Mouse (Mus musculus) intestine, embryonic 14.5 days (tissue): ENCODE measurements at regions not wholly inside any gene's neighbourhood (a gene's known extent, or its start where the extent isn't known, plus 50 kb on each side); places are given as distances from the start of the nearest gene placed in this dataset.

ENCODE experiments used
- ATAC-seq: fragments of 200-750 bp; cut with Nextera tagmentation; replicated peaks from 2 replicates; pipeline ENCODE4 v1.8.0; 2017; ENCODE audit warnings: low read depth, moderate number of reproducible peaks, moderate TSS enrichment, moderate library complexity; ENCODE audit not compliant: low FRiP score, low TSS enrichment
- DNase-seq: peaks from one replicate; pipeline ENCODE4 v3.0.0-alpha.2; 2018; ENCODE audit warnings: low spot score
- H3K27ac ChIP-seq: fragments of 300-500 bp; sonication (generic); 2 replicates; pipeline ENCODE4 v1.5.1; 2014; ENCODE audit warnings: low read depth, mild to moderate bottlenecking, control low read depth
- H3K27me3 ChIP-seq: fragments of 300-500 bp; sonication (generic); replicated peaks from 2 replicates; pipeline ENCODE4 v1.6.1; 2014; ENCODE audit warnings: low read length, control low read depth; ENCODE audit not compliant: control insufficient read depth, insufficient read depth
- H3K36me3 ChIP-seq: fragments of 300-500 bp; sonication (generic); 2 replicates; pipeline ENCODE4 v1.6.1; 2014; ENCODE audit warnings: low read length, control low read depth; ENCODE audit not compliant: control insufficient read depth, insufficient read depth
- H3K4me1 ChIP-seq: fragments of 300-500 bp; sonication (generic); replicated peaks from 2 replicates; pipeline ENCODE4 v1.6.1; 2014; ENCODE audit warnings: low read length, control low read depth, mixed read lengths; ENCODE audit not compliant: control insufficient read depth, insufficient read depth
- H3K4me2 ChIP-seq: fragments of 300-500 bp; sonication (generic); 2 replicates; pipeline ENCODE4 v1.6.1; 2014; ENCODE audit warnings: low read length
- H3K4me3 ChIP-seq: fragments of 300-500 bp; sonication (generic); 2 replicates; pipeline ENCODE4 v1.5.1; 2014; ENCODE audit warnings: low read depth, low read length, control low read depth, mixed read lengths
- H3K9ac ChIP-seq: fragments of 300-500 bp; sonication (generic); 2 replicates; pipeline ENCODE4 v1.6.1; 2014; ENCODE audit warnings: mild to moderate bottlenecking, low read length
- H3K9me3 ChIP-seq: fragments of 300-500 bp; sonication (generic); 2 replicates; pipeline ENCODE4 v1.6.1; 2016; ENCODE audit warnings: low read length, control low read depth; ENCODE audit not compliant: control insufficient read depth
- WGBS: fragments of 180-500 bp; shearing (Covaris S2); extraction: QIAGEN DNeasy Blood & Tissue Kit; methylation state at CpG from one replicate; pipeline ENCODE4 v1.1.7; 2014; 5-methylcytosine and 5-hydroxymethylcytosine counted together

DNA sequence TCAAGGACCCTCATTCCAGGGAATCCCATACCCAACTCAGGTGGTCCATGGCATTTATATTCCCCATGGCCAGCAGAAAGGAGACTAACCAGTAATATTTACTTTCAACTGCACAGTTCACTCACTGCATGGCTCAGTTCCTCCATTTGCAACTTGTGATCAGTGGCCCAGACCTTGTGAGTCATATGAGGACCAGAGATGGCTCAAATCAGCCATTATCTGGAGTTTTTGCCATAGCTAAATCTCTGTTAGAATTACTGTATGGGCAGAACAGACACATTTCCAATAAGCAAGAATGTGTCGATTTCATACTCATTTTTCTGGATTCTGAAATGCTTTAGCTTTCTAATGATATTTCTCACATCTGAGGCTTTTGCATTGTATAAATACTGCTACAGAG lies 894.4 kb upstream of the Lrrc6 start:
- DNase-seq (no peak), ATAC-seq (no peak)
- no peaks in the 10 kb centered on the region for H3K4me1 ChIP-seq
- no peaks in the 10 kb centered on the region for H3K9me3 ChIP-seq
- no peak overlapping the region for H3K4me2 ChIP-seq
- no peaks in the 10 kb centered on the region for H3K27me3 ChIP-seq
- H3K9ac ChIP-seq, result no peak overlapping the region
- no peak overlapping the region for H3K4me3 ChIP-seq
- H3K27ac ChIP-seq, result no peak overlapping the region
- WGBS, result 96% methylated on average over 1 of the region's 1 CpGs
- no peaks in the 10 kb centered on the region for H3K36me3 ChIP-seq

GRCm38 (mm10) chr15:67391918-67392317 lies 891.2 kb upstream of the Lrrc6 start:
- H3K27me3 ChIP-seq, result no peaks in the 10 kb centered on the region
- no peak overlapping the region for H3K27ac ChIP-seq
- H3K4me2 ChIP-seq, result no peak overlapping the region
- no peak for DNase-seq
- H3K9me3 ChIP-seq, result no peaks in the 10 kb centered on the region
- H3K36me3 ChIP-seq, result no peaks in the 10 kb centered on the region
- no peak overlapping the region for H3K4me3 ChIP-seq
- H3K9ac ChIP-seq, result no peak overlapping the region
- WGBS, result 85% methylated on average over 5 of the region's 5 CpGs
- no peaks in the 10 kb centered on the region for H3K4me1 ChIP-seq
- ATAC-seq, result no peak

GRCm38 (mm10) chr15:67388514-67388913 lies 887.8 kb upstream of the Lrrc6 start:
- Histone ChIP-seq H3K36me3 (no peaks in the 10 kb centered on the region), H3K4me2 (no peak overlapping the region), H3K27me3 (no peaks in the 10 kb centered on the region), H3K4me1 (no peaks in the 10 kb centered on the region), H3K4me3 (no peak overlapping the region), H3K27ac (no peak overlapping the region), H3K9ac (no peak overlapping the region), H3K9me3 (no peaks in the 10 kb centered on the region)
- WGBS, result 68% methylated on average over 8 of the region's 8 CpGs
- DNase-seq (no peak), ATAC-seq (no peak)

DNA sequence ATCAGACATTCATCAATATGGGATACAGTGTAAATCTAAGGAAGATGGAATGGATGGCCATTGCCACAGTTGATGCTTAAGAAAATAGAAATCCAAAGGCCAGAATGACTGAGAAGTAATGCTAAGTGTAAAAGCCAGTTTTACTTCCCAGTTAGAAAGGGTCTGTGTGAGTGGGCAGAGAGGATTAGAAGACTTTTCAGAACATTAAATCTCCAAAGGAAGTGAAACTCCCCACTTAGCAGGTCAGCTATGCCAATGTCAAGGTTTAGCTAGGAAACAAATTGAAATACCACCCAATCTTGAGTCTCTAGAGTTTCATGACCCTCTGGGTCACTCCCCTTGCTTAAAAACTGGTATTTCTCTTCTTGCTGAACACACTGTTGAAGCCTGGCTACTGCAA lies 886.2 kb upstream of the Lrrc6 start:
- no peak overlapping the region for H3K4me2 ChIP-seq
- no peaks in the 10 kb centered on the region for H3K4me1 ChIP-seq
- ATAC-seq (no peak), DNase-seq (no peak)
- no peak overlapping the region for H3K4me3 ChIP-seq
- H3K9me3 ChIP-seq, result no peaks in the 10 kb centered on the region
- H3K27ac ChIP-seq, result no peak overlapping the region
- no peaks in the 10 kb centered on the region for H3K27me3 ChIP-seq
- H3K36me3 ChIP-seq, result no peaks in the 10 kb centered on the region
- H3K9ac ChIP-seq, result no peak overlapping the region

GRCm38 (mm10) chr15:67373599-67373998 lies 872.9 kb upstream of the Lrrc6 start:
- ATAC-seq (no peak), DNase-seq (no peak)
- Histone ChIP-seq H3K4me1 (no peaks in the 10 kb centered on the region), H3K4me3 (no peak overlapping the region), H3K27me3 (no peaks in the 10 kb centered on the region), H3K36me3 (no peaks in the 10 kb centered on the region), H3K4me2 (no peak overlapping the region), H3K9me3 (no peaks in the 10 kb centered on the region), H3K27ac (no peak overlapping the region), H3K9ac (no peak overlapping the region)
- WGBS, result 92% methylated on average over 4 of the region's 4 CpGs

DNA sequence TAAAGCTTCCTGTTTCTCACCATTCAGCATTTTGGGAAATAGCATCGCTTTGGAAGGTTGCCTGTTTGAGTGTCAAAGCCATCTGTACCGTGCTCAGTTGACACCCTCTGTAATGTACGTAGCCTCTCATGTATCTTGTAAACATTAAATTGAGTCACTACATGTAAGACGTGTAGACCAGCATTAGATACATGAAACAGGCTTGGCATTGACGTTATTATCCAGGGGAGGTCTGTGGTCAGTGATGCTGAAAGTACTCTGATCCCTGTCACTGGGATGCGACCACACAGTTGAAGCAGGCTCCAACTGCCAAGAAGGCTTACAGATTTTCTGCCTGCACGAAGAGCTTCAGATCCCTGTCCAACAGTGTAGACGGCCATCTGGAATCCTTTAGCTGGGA lies 872.3 kb upstream of the Lrrc6 start:
- H3K27me3 ChIP-seq, result no peaks in the 10 kb centered on the region
- H3K4me2 ChIP-seq, result no peak overlapping the region
- H3K9me3 ChIP-seq, result no peaks in the 10 kb centered on the region
- no peak overlapping the region for H3K9ac ChIP-seq
- no peaks in the 10 kb centered on the region for H3K36me3 ChIP-seq
- no peak overlapping the region for H3K27ac ChIP-seq
- ATAC-seq, result no peak
- no peaks in the 10 kb centered on the region for H3K4me1 ChIP-seq
- no peak overlapping the region for H3K4me3 ChIP-seq
- no peak for DNase-seq
- WGBS, result 63% methylated on average over 8 of the region's 8 CpGs

DNA sequence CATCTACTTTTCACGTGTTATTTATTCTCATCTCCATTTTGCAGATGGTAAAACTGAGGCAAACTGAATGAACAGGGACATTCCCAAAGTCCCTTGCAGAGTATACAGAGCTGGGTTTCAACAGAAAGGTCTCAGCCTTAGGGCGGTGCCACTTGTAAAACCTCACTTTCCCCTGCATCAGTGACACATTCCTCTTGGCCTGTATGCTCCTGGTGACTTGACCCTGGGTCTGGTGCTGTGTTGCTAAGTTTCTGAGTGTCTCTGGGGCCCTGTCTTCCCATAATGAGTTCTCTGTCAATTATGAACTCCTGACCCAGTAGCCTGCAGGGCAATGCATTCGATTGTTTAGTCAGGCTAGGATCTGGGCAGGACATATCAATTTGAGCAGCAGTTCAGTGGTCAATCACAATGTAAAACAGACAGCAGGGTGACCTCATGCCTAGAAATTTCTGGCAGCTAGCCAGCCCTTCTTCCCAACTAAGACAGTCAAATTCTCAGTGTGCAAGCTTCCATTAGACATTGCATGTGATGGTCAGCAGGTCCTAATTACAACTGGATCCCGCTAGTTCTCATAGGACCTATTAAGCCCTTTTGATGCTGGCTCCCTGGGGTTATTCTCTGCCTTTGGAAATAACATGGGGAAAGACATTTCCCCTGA lies 863.5 kb upstream of the Lrrc6 start:
- Histone ChIP-seq H3K27me3 (no peaks in the 10 kb centered on the region), H3K27ac (no peak overlapping the region), H3K36me3 (no peaks in the 10 kb centered on the region), H3K9ac (no peak overlapping the region), H3K9me3 (no peaks in the 10 kb centered on the region), H3K4me1 (0 out of 2 replicates have a peak, but pooled peaks cover 6% of the 10 kb centered on the region), H3K4me3 (no peak overlapping the region), H3K4me2 (no peak overlapping the region)
- DNase-seq (no peak), ATAC-seq (no peak)
- WGBS, result 62% methylated on average over 4 of the region's 4 CpGs

DNA sequence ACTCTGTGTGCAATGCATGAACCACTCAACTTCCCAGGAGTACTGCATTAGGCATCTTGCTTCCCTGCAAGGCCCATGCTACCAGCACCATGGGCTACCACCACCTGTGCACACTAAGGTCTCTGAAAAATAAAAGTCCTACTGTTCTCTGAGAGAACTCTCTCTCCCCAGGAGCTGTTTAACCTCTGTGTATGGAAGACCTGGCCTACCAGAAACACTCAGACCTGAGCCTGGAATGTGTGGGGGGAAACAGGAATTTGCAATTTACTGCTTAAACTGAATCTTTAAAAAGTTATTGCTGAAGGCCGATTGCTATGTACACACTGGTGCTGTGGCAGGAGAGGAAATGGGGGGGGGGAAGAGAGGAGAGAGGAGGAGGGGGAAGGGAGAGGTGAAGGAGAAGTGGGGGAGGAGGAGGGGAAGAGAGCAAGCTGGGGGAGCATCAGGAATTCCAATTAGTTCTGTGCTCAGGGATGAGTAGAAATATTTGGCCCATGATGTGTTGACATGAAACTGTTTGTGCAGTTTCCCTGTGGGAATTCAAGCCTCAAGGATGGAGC lies 860.4 kb upstream of the Lrrc6 start:
- Histone ChIP-seq H3K36me3 (no peaks in the 10 kb centered on the region), H3K4me3 (no peak overlapping the region), H3K9me3 (no peaks in the 10 kb centered on the region), H3K27ac (no peak overlapping the region), H3K27me3 (no peaks in the 10 kb centered on the region), H3K4me1 (0 out of 2 replicates have a peak, but pooled peaks cover 6% of the 10 kb centered on the region), H3K9ac (no peak overlapping the region), H3K4me2 (no peak overlapping the region)
- DNase-seq, result no peak
- 0% methylated on average over 1 of the region's 1 CpGs for WGBS
- ATAC-seq, result no peak; the same call in 1 of the 2 replicates

- WGBS, result 89% methylated on average over 3 of the region's 3 CpGs
- Histone ChIP-seq H3K9me3 (no peaks in the 10 kb centered on the region), H3K4me2 (no peak overlapping the region), H3K9ac (no peak overlapping the region), H3K4me1 (0 out of 2 replicates have a peak, but pooled peaks cover 6% of the 10 kb centered on the region), H3K36me3 (no peaks in the 10 kb centered on the region), H3K27me3 (no peaks in the 10 kb centered on the region), H3K27ac (no peak overlapping the region), H3K4me3 (no peak overlapping the region)
- no peak for ATAC-seq
- DNase-seq, result no peak
Measured at GRCm38 (mm10) chr15:67357867-67358266, 857.2 kb upstream of the Lrrc6 start.
